27 mouse cellular contexts compared by ENCODE assay signal in the genomic region with DNA sequence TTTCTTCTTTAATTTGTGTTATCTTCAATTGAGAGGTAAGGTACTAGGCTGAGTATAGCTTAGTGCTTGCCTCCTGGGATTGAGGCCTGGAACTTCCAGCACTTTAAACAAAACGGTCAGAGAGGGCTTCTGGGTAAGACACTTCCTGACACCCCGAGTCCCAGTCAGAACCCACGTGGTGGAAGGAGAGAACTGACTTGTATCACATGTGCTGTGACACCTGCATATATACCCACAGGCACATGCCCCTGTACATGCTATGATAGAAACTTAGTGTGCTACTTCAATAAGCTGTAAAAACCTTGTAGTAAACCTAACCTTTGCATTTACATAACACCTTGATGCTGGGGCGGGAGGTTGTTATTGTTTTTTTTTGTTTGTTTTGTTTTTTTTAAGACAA. TPM values are rescaled to one million over a fixed set of nuclear protein-coding genes. Genes with fewer than 3 reads are reported as not detected.
DNase-seq lines count a peak whose midpoint lies in the region; ATAC-seq and TF ChIP-seq lines count a peak whose summit lies in the region.
"Had no signal": no experiment of that assay in that cellular context is flagged by ENCODE, and none has a peak within 500 bp of the region (broad histone marks: within the 10 kb centered on the region; RNA-seq: fewer than 3 reads in every experiment).

No protein-coding gene starts in this region.

- no peak overlapping the region for H3K27ac ChIP-seq in CH12.LX (ENCODE audit: insufficient read depth, low read depth)
- no peak overlapping the region for H3K27ac ChIP-seq in thymus, adult 2 months (ENCODE audit: control insufficient read depth, insufficient read depth, low read length)
- no peak overlapping the region for H3K27ac ChIP-seq in stomach, postnatal 0 days (replicated peaks)
- H3K27ac ChIP-seq: embryonic facial prominence, embryonic 10.5 days; embryonic facial prominence, embryonic 15.5 days; forebrain, embryonic 12.5 days; hindbrain, embryonic 14.5 days; limb, embryonic 12.5 days; liver, embryonic 15.5 days; lung, embryonic 15.5 days; midbrain, embryonic 13.5 days; neural tube, embryonic 12.5 days had no signal

- no peak for TF ChIP-seq EP300 in CH12.LX (IDR thresholded peaks at IDR 0.05; ENCODE audit: low read length)
- TF ChIP-seq EP300 in stomach, postnatal 0 days (optimal IDR thresholded peaks at IDR 0.05), result no peak

- H3K9me3 ChIP-seq in CH12.LX (replicated peaks; ENCODE audit: low read length), result no peaks in the 10 kb centered on the region
- no peaks in the 10 kb centered on the region for H3K9me3 ChIP-seq in stomach, postnatal 0 days (ENCODE audit: control insufficient read depth, low read length)
- H3K9me3 ChIP-seq: embryonic facial prominence, embryonic 10.5 days; embryonic facial prominence, embryonic 15.5 days; forebrain, embryonic 12.5 days; liver, embryonic 15.5 days; lung, embryonic 15.5 days; megakaryocyte, embryonic 14.5 days; midbrain, embryonic 13.5 days; neural tube, embryonic 12.5 days had no signal

- H3K4me1 ChIP-seq in CH12.LX (ENCODE audit: control insufficient read depth in 1 of 2, insufficient read depth in 2 of 2), result peaks cover 5 to 59% of the 10 kb centered on the region in 2 experiments
- no peaks in the 10 kb centered on the region; the same call in 1 of the 2 replicates for H3K4me1 ChIP-seq in thymus, adult 2 months (replicated peaks; ENCODE audit: control insufficient read depth, insufficient read depth, low read length)
- H3K4me1 ChIP-seq in stomach, postnatal 0 days (replicated peaks; ENCODE audit: control insufficient read depth, insufficient read depth), result no peaks in the 10 kb centered on the region
- H3K4me1 ChIP-seq: embryonic facial prominence, embryonic 15.5 days; limb, embryonic 12.5 days; neural tube, embryonic 12.5 days had no signal

- no peak overlapping the region for H3K9ac ChIP-seq in CH12.LX (ENCODE audit: insufficient read depth, low read depth)
- H3K9ac ChIP-seq in stomach, postnatal 0 days (ENCODE audit: low read length), result no peak overlapping the region
- H3K9ac ChIP-seq: embryonic facial prominence, embryonic 15.5 days; forebrain, embryonic 12.5 days; forebrain, postnatal 0 days; hindbrain, embryonic 14.5 days; limb, embryonic 12.5 days; liver, embryonic 15.5 days; lung, embryonic 15.5 days; midbrain, embryonic 13.5 days; neural tube, embryonic 12.5 days had no signal

- H3K4me2 ChIP-seq in CH12.LX (ENCODE audit: insufficient read depth, low read depth, poor library complexity, severe bottlenecking), result no peak overlapping the region
- H3K4me2 ChIP-seq in stomach, postnatal 0 days (replicated peaks; ENCODE audit: low read depth), result no peak overlapping the region
- H3K4me2 ChIP-seq: embryonic facial prominence, embryonic 15.5 days; forebrain, embryonic 12.5 days; hindbrain, embryonic 14.5 days; limb, embryonic 12.5 days; liver, embryonic 15.5 days; lung, embryonic 15.5 days; midbrain, embryonic 13.5 days; neural tube, embryonic 12.5 days had no signal

- peaks cover 6 to 31% of the 10 kb centered on the region in 2 experiments for H3K36me3 ChIP-seq in CH12.LX (replicated peaks in 1 of 2; ENCODE audit: control insufficient read depth in 1 of 2, insufficient read depth in 1 of 2, low read length in 1 of 2)
- no peaks in the 10 kb centered on the region for H3K36me3 ChIP-seq in thymus, adult 2 months (ENCODE audit: control insufficient read depth, insufficient read depth, low read length)
- no peaks in the 10 kb centered on the region for H3K36me3 ChIP-seq in stomach, postnatal 0 days (ENCODE audit: control insufficient read depth, insufficient read depth, low read length)
- H3K36me3 ChIP-seq: lung, embryonic 15.5 days had no signal

- ATAC-seq in stomach, postnatal 0 days (ENCODE audit: low FRiP score, low TSS enrichment), result no peak
- ATAC-seq: forebrain, postnatal 0 days; intestine, postnatal 0 days; midbrain, embryonic 13.5 days had no signal

- no peaks in the 10 kb centered on the region for H3K27me3 ChIP-seq in CH12.LX (replicated peaks)
- no peaks in the 10 kb centered on the region for H3K27me3 ChIP-seq in thymus, adult 2 months (ENCODE audit: control insufficient read depth, insufficient read depth, low read length)
- no peaks in the 10 kb centered on the region for H3K27me3 ChIP-seq in stomach, postnatal 0 days (ENCODE audit: control insufficient read depth, insufficient read depth, low read length)
- H3K27me3 ChIP-seq: embryonic facial prominence, embryonic 15.5 days; forebrain, embryonic 12.5 days; limb, embryonic 12.5 days; liver, embryonic 15.5 days; lung, embryonic 15.5 days; megakaryocyte, embryonic 14.5 days; midbrain, embryonic 13.5 days; neural tube, embryonic 12.5 days had no signal

- TF ChIP-seq POLR2A in CH12.LX (IDR thresholded peaks at IDR 0.05; ENCODE audit: low read depth, low read length), result no peak
- TF ChIP-seq POLR2A in thymus, adult 2 months (IDR thresholded peaks at IDR 0.05; ENCODE audit: control insufficient read depth, extremely low read depth, insufficient read depth, low read length, poor library complexity), result no peak

- TF ChIP-seq RAD21 in CH12.LX (IDR thresholded peaks at IDR 0.05; ENCODE audit: low read depth, low read length), result no peak

- H3K79me2 ChIP-seq in CH12.LX (replicated peaks; ENCODE audit: control insufficient read depth, extremely low read depth, insufficient read depth, poor library complexity, severe bottlenecking), result peaks cover 33% of the 10 kb centered on the region

- DNase-seq in CD4-positive, CD25-positive, alpha-beta regulatory T cell, adult 2 months (ENCODE audit: low read depth, low spot score), result peak; percentile 12
- DNase-seq in CH12.LX (ENCODE audit: extremely low read depth), result no peak
- peak; percentile 27 for DNase-seq in thymus, adult 2 months
- peak; percentile 19 to 42 for DNase-seq in thymus, postnatal 36 days
- DNase-seq in cerebellum, postnatal 36 days, result no peak
- no peak for DNase-seq in stomach, postnatal 0 days (ENCODE audit: low spot score)
- no peak for DNase-seq in natural killer cell, adult 2 months (ENCODE audit: low spot score in 2 of 2)
- DNase-seq: adrenal gland, postnatal 25 days; cerebellum, adult 2 months; cerebellum, postnatal 14 days; forebrain, postnatal 0 days; heart, postnatal 4 days; kidney, postnatal 25 days; lung, postnatal 36 days; right cerebral cortex, adult 18-20 months; spleen, adult 18-20 months had no signal

- TF ChIP-seq CTCF in CH12.LX (conservative IDR thresholded peaks at IDR 0.05 in 1 of 2, IDR thresholded peaks at IDR 0.05 in 1 of 2; ENCODE audit: low read depth in 2 of 2, low read length in 2 of 2), result no peak
- no peak for TF ChIP-seq CTCF in thymus, adult 2 months (IDR thresholded peaks at IDR 0.05; ENCODE audit: borderline replicate concordance, control insufficient read depth, extremely low read depth, insufficient read depth, low read length, poor library complexity)
- no peak for TF ChIP-seq CTCF in stomach, postnatal 0 days (IDR thresholded peaks at IDR 0.05; ENCODE audit: low read depth)

- no peak overlapping the region for H3K4me3 ChIP-seq in CH12.LX (replicated peaks in 1 of 3; ENCODE audit: low read depth in 2 of 3, low read length in 2 of 3, poor library complexity in 1 of 3)
- H3K4me3 ChIP-seq in thymus, adult 2 months (ENCODE audit: control insufficient read depth, insufficient read depth, low read length), result no peak overlapping the region
- H3K4me3 ChIP-seq in stomach, postnatal 0 days (ENCODE audit: low read depth, low read length), result no peak overlapping the region
- H3K4me3 ChIP-seq: embryonic facial prominence, embryonic 10.5 days; embryonic facial prominence, embryonic 15.5 days; forebrain, embryonic 12.5 days; limb, embryonic 12.5 days; liver, embryonic 15.5 days; lung, embryonic 15.5 days; megakaryocyte, embryonic 14.5 days; midbrain, embryonic 13.5 days; neural tube, embryonic 12.5 days had no signal

- dilution Hi-C loops in CH12.LX (cut with MboI; ENCODE audit: extremely low pct_ligation_motif_present, extremely low pct_unique_long_range_greater_than_20kb, low sequenced_read_pairs), result no loop called here

- 25% methylated on average over 4 of the region's 4 CpGs for WGBS in thymus, adult 2 months
- 66% methylated on average over 4 of the region's 4 CpGs for WGBS in stomach, postnatal 0 days

- in situ Hi-C loops in CH12.LX (cut with MboI; ENCODE audit: low pct_ligation_motif_present, low pct_unique_long_range_greater_than_20kb, low sequenced_read_pairs), result no loop called here

TF ChIP-seq in CH12.LX, 34 proteins besides CTCF, POLR2A, EP300 and RAD21:
- TF ChIP-seq MAX (IDR thresholded peaks at IDR 0.05; ENCODE audit: low read length) (peak; percentile 84), USF2 (conservative IDR thresholded peaks at IDR 0.05; ENCODE audit: low read depth, low read length) (peak; percentile 38), MXI1 (IDR thresholded peaks at IDR 0.05; ENCODE audit: low read depth, low read length) (0 out of 2 replicates have a peak, but pooled peaks have one; percentile 37), BHLHE40 (IDR thresholded peaks at IDR 0.05; ENCODE audit: low read depth, low read length) (peak; percentile 40; the same call in 1 of the 2 replicates), ZNF384 (IDR thresholded peaks at IDR 0.05; ENCODE audit: low read depth, low read length) (no peak), UBTF (IDR thresholded peaks at IDR 0.05; ENCODE audit: low read depth, low read length) (no peak)

RNA-seq across cellular contexts. Expression of a gene that starts 16.1 kb away (rescaled TPM):
- total RNA-seq in CH12.LX (2012; rRNA removed) (11.2 and 13.6 TPM in 2 replicates), CH12.LX (2014; rRNA removed) (12.9 and 13.0 TPM in 2 replicates)
- 17.1 and 21.7 TPM in 2 replicates for polyA plus RNA-seq in CH12.LX (2012; ENCODE audit: insufficient read length, low read depth)
- polyA plus RNA-seq in thymus, adult 2 months (2012; rRNA removed), result 36.6 and 40.1 TPM in 2 replicates
- polyA plus RNA-seq in stomach, postnatal 0 days (2015; fragmentation: Nextera tagmentation; extraction: Ambion mirVana), result 14.2 and 15.3 TPM in 2 replicates

RNA-seq across cellular contexts. Expression of a gene that starts 25.9 kb away (rescaled TPM):
- 2.8 and 3.2 TPM in 2 replicates for total RNA-seq in CH12.LX (2012; rRNA removed)
- total RNA-seq in CH12.LX (2014; rRNA removed), result 0.82 and 1.2 TPM in 2 replicates
- 0.48 and 0.79 TPM in 2 replicates for polyA plus RNA-seq in CH12.LX (2012; ENCODE audit: insufficient read length, low read depth)
- 4.8 and 6.5 TPM in 2 replicates for polyA plus RNA-seq in thymus, adult 2 months (2012; rRNA removed)
- 23.1 and 23.5 TPM in 2 replicates for polyA plus RNA-seq in stomach, postnatal 0 days (2015; fragmentation: Nextera tagmentation; extraction: Ambion mirVana)

Comparison
In these comparisons a context has a peak if more than half of its experiments do, and no peak if none do; other contexts are left out.
1. DNase-seq: peak in CD4-positive, CD25-positive, alpha-beta regulatory T cell, adult 2 months (single experiment), thymus, adult 2 months (single experiment) and thymus, postnatal 36 days (2 of 2); none in CH12.LX (single experiment), cerebellum, postnatal 36 days (0 of 2), stomach, postnatal 0 days (single experiment) and natural killer cell, adult 2 months (0 of 2).